Mouse (Mus musculus): ENCODE results near the gene Resp18. TPM values are rescaled to one million over a fixed set of nuclear protein-coding genes. Genes with fewer than 3 reads are reported as not detected.

Gene Resp18
- polyA plus RNA-seq, 1 experiment from 2014 or later, result 203 TPM

DNA sequence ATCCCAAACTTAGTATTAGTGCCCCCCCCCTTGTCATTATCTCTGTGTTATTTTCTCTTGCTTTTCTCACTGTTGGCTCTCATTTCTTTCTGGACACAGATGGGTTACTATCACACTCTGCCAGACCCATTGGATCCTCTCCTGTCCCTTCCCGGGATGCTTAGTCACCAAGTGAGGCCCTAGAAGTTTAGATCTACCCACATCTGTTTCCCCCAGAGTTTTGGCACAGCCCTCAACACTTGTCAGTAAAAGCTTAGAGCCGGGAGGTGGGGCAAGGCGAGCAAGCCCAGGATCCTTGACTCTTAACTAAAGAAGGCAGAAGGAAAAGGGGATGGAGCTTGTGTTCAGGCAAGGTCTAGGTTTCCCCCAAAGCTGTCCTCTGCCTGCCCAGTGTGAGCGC is 49.1 kb downstream of the Resp18 start:
- Histone ChIP-seq H3K36me3 (no peaks in the 10 kb centered on the region), H3K9ac (no peak overlapping the region), H3K4me3 (no peak overlapping the region), H3K27ac (replicated peaks) (no peak overlapping the region), H3K4me1 (replicated peaks) (no peaks in the 10 kb centered on the region), H3K4me2 (no peak overlapping the region), H3K9me3 (no peaks in the 10 kb centered on the region), H3K27me3 (0 out of 2 replicates have a peak, but pooled peaks cover 3% of the 10 kb centered on the region)
- no peak for ATAC-seq (ENCODE audit: low FRiP score, low read depth)
- WGBS, result 71% methylated on average over 4 of the region's 4 CpGs

DNA sequence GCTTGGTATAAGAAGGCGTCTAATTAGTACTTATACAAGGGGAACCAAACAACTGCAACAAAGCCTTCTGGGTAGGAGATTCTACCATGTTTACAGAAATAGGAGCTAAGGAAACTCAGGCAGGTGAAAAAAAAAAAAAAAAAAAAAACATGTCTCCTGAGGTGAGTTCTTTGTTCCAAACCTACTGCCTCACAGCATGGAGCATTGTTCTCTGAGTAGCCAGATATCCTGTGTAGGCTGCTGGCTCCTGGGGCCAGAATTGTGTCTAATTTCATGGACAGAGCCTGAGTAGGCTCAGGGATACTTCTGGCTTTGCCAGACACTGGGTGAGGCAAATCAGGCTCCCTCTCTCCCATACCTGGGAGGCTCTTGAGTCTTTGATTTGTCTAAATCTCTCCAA is 50.6 kb downstream of the Resp18 start:
- 81% methylated on average over 1 of the region's 1 CpGs for WGBS
- no peak for ATAC-seq (ENCODE audit: low FRiP score, low read depth)
- Histone ChIP-seq H3K4me3 (no peak overlapping the region), H3K4me2 (no peak overlapping the region), H3K9ac (no peak overlapping the region), H3K27me3 (peaks cover 8% of the 10 kb centered on the region), H3K36me3 (no peaks in the 10 kb centered on the region), H3K27ac (replicated peaks) (no peak overlapping the region), H3K4me1 (replicated peaks) (no peaks in the 10 kb centered on the region), H3K9me3 (no peaks in the 10 kb centered on the region)

DNA sequence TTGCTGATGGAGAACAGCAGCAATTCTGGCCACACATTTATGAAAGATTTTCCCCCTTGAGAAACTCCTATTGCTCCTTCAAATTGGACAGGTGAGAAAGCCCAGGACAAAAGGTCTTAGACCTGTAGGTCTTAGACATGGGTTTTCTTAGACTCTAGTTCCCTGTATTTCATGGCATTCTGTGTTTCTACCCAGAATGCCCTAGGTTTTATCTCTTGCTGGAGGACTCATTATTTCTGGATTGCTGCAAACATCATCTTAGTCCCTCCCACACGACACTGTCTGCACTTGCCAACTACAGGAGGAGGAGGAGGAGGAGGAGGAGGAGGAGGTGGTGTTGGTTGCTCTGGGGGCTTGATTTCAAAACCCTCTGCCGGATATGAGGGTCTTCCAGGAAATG is 52.1 kb downstream of the Resp18 start:
- Histone ChIP-seq H3K27me3 (peaks cover 19% of the 10 kb centered on the region), H3K9ac (no peak overlapping the region), H3K27ac (replicated peaks) (no peak overlapping the region), H3K9me3 (no peaks in the 10 kb centered on the region), H3K4me1 (replicated peaks) (no peaks in the 10 kb centered on the region), H3K4me3 (no peak overlapping the region), H3K36me3 (no peaks in the 10 kb centered on the region), H3K4me2 (no peak overlapping the region)
- ATAC-seq (ENCODE audit: low FRiP score, low read depth), result no peak
- 61% methylated on average over 2 of the region's 2 CpGs for WGBS

DNA sequence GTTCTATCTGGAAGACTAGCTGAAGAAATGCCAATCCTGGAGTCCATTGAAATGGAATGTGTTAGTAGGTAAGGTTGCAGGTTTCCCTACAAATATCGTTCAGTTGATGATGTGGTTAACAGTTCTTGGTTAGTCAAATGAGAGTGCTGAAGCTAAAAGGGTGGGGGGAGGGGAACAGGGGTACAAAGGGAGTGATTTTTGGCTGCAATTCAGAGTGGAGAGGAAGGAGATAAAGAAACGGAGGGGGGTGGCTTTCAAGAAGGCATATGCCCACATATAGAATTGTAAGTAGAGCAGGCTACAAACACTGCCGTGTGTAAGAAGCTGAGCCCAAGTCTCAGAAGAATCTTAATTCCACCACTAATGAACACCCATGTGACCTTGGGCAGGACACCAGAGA is 52.7 kb downstream of the Resp18 start:
- H3K27ac ChIP-seq (replicated peaks), result no peak overlapping the region
- no peaks in the 10 kb centered on the region for H3K36me3 ChIP-seq
- no peak overlapping the region for H3K9ac ChIP-seq
- H3K4me1 ChIP-seq (replicated peaks), result no peaks in the 10 kb centered on the region
- no peak overlapping the region for H3K4me3 ChIP-seq
- H3K9me3 ChIP-seq, result no peaks in the 10 kb centered on the region
- ATAC-seq (ENCODE audit: low FRiP score, low read depth), result no peak
- H3K27me3 ChIP-seq, result peaks cover 26% of the 10 kb centered on the region
- 72% methylated on average over 3 of the region's 3 CpGs for WGBS
- no peak overlapping the region for H3K4me2 ChIP-seq

DNA sequence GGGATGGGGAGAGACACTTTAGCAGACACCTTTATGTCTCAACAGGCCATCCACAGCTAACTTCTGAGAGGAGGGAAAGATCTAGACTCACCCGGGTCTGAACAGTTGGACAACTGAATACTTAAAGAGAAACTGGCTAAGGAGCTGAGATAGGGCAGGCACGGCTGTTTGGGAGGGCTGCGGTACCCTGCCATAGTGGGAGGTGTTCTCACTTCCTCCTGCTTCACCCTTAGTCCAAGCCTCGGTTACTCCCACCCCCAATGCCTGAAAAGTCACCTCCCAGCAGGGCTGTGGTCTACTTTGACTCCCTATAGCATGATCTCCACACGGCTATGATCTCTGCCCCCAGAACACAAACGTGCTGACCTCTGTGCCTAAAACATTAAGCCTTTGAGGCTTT is 54.7 kb downstream of the Resp18 start:
- H3K36me3 ChIP-seq, result no peaks in the 10 kb centered on the region
- H3K9ac ChIP-seq, result no peak overlapping the region
- no peak for ATAC-seq (ENCODE audit: low FRiP score, low read depth)
- H3K4me3 ChIP-seq, result no peak overlapping the region
- H3K4me1 ChIP-seq (replicated peaks), result peaks cover 15% of the 10 kb centered on the region
- 76% methylated on average over 6 of the region's 6 CpGs for WGBS
- H3K27me3 ChIP-seq, result peaks cover 41% of the 10 kb centered on the region
- H3K27ac ChIP-seq (replicated peaks), result no peak overlapping the region
- H3K9me3 ChIP-seq, result no peaks in the 10 kb centered on the region
- no peak overlapping the region for H3K4me2 ChIP-seq

DNA sequence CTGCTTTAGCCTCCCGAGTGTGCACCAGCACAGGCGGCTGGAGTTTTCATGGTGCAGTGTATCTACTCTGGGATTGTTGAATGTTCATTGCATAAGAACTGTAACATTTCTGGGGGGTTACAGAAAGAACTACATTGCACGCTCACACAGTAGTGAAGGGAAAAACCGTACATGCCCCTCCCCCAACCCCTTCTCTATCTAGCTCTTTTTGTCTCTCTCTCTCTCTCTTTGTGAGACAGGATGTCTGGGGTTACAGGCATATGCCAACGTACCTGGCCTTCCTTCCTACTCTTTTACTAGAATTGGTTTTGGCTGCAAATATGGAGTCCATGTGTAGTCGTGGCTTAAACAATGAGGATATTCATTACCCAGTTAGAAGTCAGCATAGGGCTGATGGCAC is 55.3 kb downstream of the Resp18 start:
- H3K4me1 ChIP-seq (replicated peaks), result peaks cover 21% of the 10 kb centered on the region
- H3K4me3 ChIP-seq, result no peak overlapping the region
- H3K27ac ChIP-seq (replicated peaks), result no peak overlapping the region
- no peaks in the 10 kb centered on the region for H3K9me3 ChIP-seq
- peaks cover 45% of the 10 kb centered on the region for H3K27me3 ChIP-seq
- ATAC-seq (ENCODE audit: low FRiP score, low read depth), result no peak
- no peak overlapping the region for H3K4me2 ChIP-seq
- no peak overlapping the region for H3K9ac ChIP-seq
- 80% methylated on average over 6 of the region's 6 CpGs for WGBS
- no peaks in the 10 kb centered on the region for H3K36me3 ChIP-seq

Other genes with a start within 250 kb of the Resp18 start
- 6.8 and 6.9 TPM in 2 replicates for gene Nhej1, start 153.2 kb downstream of the Resp18 start, polyA plus RNA-seq (2015; fragmentation: Nextera tagmentation; extraction: Ambion mirVana)
- not detected in 2 replicates for gene Slc23a3, start 144.5 kb downstream of the Resp18 start, polyA plus RNA-seq (2015; fragmentation: Nextera tagmentation; extraction: Ambion mirVana)
- gene Cnppd1, start 135.7 kb downstream of the Resp18 start, polyA plus RNA-seq (2015; fragmentation: Nextera tagmentation; extraction: Ambion mirVana), result 48.2 and 52.3 TPM in 2 replicates
- 134 and 146 TPM in 2 replicates for gene Retreg2, start 135.6 kb downstream of the Resp18 start, polyA plus RNA-seq (2015; fragmentation: Nextera tagmentation; extraction: Ambion mirVana)
- gene Zfand2b, start 109.8 kb downstream of the Resp18 start, polyA plus RNA-seq (2015; fragmentation: Nextera tagmentation; extraction: Ambion mirVana), result 40.1 and 40.2 TPM in 2 replicates
- 45.1 and 48.4 TPM in 2 replicates for gene Abcb6, start 98.0 kb downstream of the Resp18 start, polyA plus RNA-seq (2015; fragmentation: Nextera tagmentation; extraction: Ambion mirVana)
- 23.2 and 24.2 TPM in 2 replicates for gene Ankzf1, start 86.3 kb downstream of the Resp18 start, polyA plus RNA-seq (2015; fragmentation: Nextera tagmentation; extraction: Ambion mirVana)
- gene Atg9a, start 86.2 kb downstream of the Resp18 start, polyA plus RNA-seq (2015; fragmentation: Nextera tagmentation; extraction: Ambion mirVana), result 57.5 and 66.3 TPM in 2 replicates
- 20.3 and 22.0 TPM in 2 replicates for gene Glb1l, start 67.6 kb downstream of the Resp18 start, polyA plus RNA-seq (2015; fragmentation: Nextera tagmentation; extraction: Ambion mirVana)
- gene Stk16, start 67.6 kb downstream of the Resp18 start, polyA plus RNA-seq (2015; fragmentation: Nextera tagmentation; extraction: Ambion mirVana), result 146 and 147 TPM in 2 replicates
- 26.8 and 28.1 TPM in 2 replicates for gene Tuba4a, start 58.5 kb downstream of the Resp18 start, polyA plus RNA-seq (2015; fragmentation: Nextera tagmentation; extraction: Ambion mirVana)
- not detected in 2 replicates for gene A630095N17Rik, start 46.3 kb downstream of the Resp18 start, polyA plus RNA-seq (2015; fragmentation: Nextera tagmentation; extraction: Ambion mirVana)
- 72.5 and 85.0 TPM in 2 replicates for gene Dnajb2, start 42.0 kb downstream of the Resp18 start, polyA plus RNA-seq (2015; fragmentation: Nextera tagmentation; extraction: Ambion mirVana)
- gene Ptprn, start 13.9 kb downstream of the Resp18 start, polyA plus RNA-seq (2015; fragmentation: Nextera tagmentation; extraction: Ambion mirVana), result 30.4 and 33.5 TPM in 2 replicates
- gene Dnpep, start 39.6 kb upstream of the Resp18 start, polyA plus RNA-seq (2015; fragmentation: Nextera tagmentation; extraction: Ambion mirVana), result 140 and 145 TPM in 2 replicates
- gene Des, start 81.9 kb upstream of the Resp18 start, polyA plus RNA-seq (2015; fragmentation: Nextera tagmentation; extraction: Ambion mirVana), result 1.1 and 1.7 TPM in 2 replicates
- gene Speg, start 96.9 kb upstream of the Resp18 start, polyA plus RNA-seq (2015; fragmentation: Nextera tagmentation; extraction: Ambion mirVana), result 22.4 and 25.0 TPM in 2 replicates
- gene Gmppa, start 157.5 kb upstream of the Resp18 start, polyA plus RNA-seq (2015; fragmentation: Nextera tagmentation; extraction: Ambion mirVana), result 73.8 and 79.0 TPM in 2 replicates
- gene Asic4, start 172.0 kb upstream of the Resp18 start, polyA plus RNA-seq (2015; fragmentation: Nextera tagmentation; extraction: Ambion mirVana), result 21.2 and 22.8 TPM in 2 replicates
- 46.1 and 53.4 TPM in 2 replicates for gene Chpf, start 200.9 kb upstream of the Resp18 start, polyA plus RNA-seq (2015; fragmentation: Nextera tagmentation; extraction: Ambion mirVana)
- gene Tmem198, start 201.1 kb upstream of the Resp18 start, polyA plus RNA-seq (2015; fragmentation: Nextera tagmentation; extraction: Ambion mirVana), result 45.2 and 49.9 TPM in 2 replicates
- gene Obsl1, start 228.0 kb upstream of the Resp18 start, polyA plus RNA-seq (2015; fragmentation: Nextera tagmentation; extraction: Ambion mirVana), result 28.1 and 34.9 TPM in 2 replicates
- 17.4 and 22.4 TPM in 2 replicates for gene Inha, start 228.7 kb upstream of the Resp18 start, polyA plus RNA-seq (2015; fragmentation: Nextera tagmentation; extraction: Ambion mirVana)
- gene Stk11ip, start 243.1 kb upstream of the Resp18 start, polyA plus RNA-seq (2015; fragmentation: Nextera tagmentation; extraction: Ambion mirVana), result 20.1 and 21.0 TPM in 2 replicates